Mouse (Mus musculus) heart, embryonic 12.5 days (tissue): ENCODE measurements around the gene Mogat1. TPM values are rescaled to one million over a fixed set of nuclear protein-coding genes. Genes with fewer than 3 reads are reported as not detected.
"Not testable (repeated sequence)": the region's sequence is repeated elsewhere in the genome, so short reads cannot be mapped to it uniquely, and the experiment has no call there.

Experiments
- ATAC-seq: fragments of 200-750 bp; cut with Nextera tagmentation; 2 replicates; pipeline ENCODE4 v1.8.0; 2017; ENCODE audit warnings: moderate TSS enrichment, moderate library complexity; ENCODE audit not compliant: insufficient number of reproducible peaks, low FRiP score
- H3K27ac ChIP-seq: fragments of 300-500 bp; sonication (generic); 2 replicates; pipeline ENCODE4 v1.5.1; 2016; ENCODE audit warnings: mild to moderate bottlenecking, moderate library complexity; ENCODE audit not compliant: poor library complexity, severe bottlenecking
- H3K27me3 ChIP-seq: fragments of 300-500 bp; sonication (generic); replicated peaks from 2 replicates; pipeline ENCODE4 v1.6.1; 2016; ENCODE audit warnings: mild to moderate bottlenecking, moderate library complexity
- H3K36me3 ChIP-seq: fragments of 300-500 bp; sonication (generic); 2 replicates; pipeline ENCODE4 v1.6.1; 2016; ENCODE audit warnings: mild to moderate bottlenecking, moderate library complexity
- H3K4me1 ChIP-seq: fragments of 300-500 bp; sonication (generic); replicated peaks from 2 replicates; pipeline ENCODE4 v1.6.1; 2016; ENCODE audit warnings: mild to moderate bottlenecking
- H3K4me2 ChIP-seq: fragments of 300-500 bp; sonication (generic); 2 replicates; pipeline ENCODE4 v1.6.1; 2016; ENCODE audit warnings: mild to moderate bottlenecking, moderate library complexity
- H3K4me3 ChIP-seq: fragments of 300-500 bp; sonication (generic); 2 replicates; pipeline ENCODE4 v1.5.1; 2016; ENCODE audit warnings: mild to moderate bottlenecking
- H3K9ac ChIP-seq: fragments of 300-500 bp; sonication (generic); 2 replicates; pipeline ENCODE4 v1.6.1; 2016; ENCODE audit warnings: mild to moderate bottlenecking, moderate library complexity
- H3K9me3 ChIP-seq: fragments of 300-500 bp; sonication (generic); replicated peaks from 2 replicates; pipeline ENCODE4 v1.6.1; 2016; ENCODE audit warnings: mild to moderate bottlenecking, moderate library complexity
- WGBS: fragments of 180-500 bp; shearing (Covaris S2); methylation state at CpG from one replicate; pipeline ENCODE4 v1.1.7; 2016; 5-methylcytosine and 5-hydroxymethylcytosine counted together
- polyA plus RNA-seq: library from polyadenylated mRNA; unstranded; fragments of >200 nt; fragmentation: Nextera tagmentation; extraction: Ambion mirVana; gene quantifications from 2 replicates; pipeline ENCODE4 v1.2.1, GENCODE M21; 2016

Gene Mogat1
- polyA plus RNA-seq, 1 experiment from 2014 or later: not detected

DNA sequence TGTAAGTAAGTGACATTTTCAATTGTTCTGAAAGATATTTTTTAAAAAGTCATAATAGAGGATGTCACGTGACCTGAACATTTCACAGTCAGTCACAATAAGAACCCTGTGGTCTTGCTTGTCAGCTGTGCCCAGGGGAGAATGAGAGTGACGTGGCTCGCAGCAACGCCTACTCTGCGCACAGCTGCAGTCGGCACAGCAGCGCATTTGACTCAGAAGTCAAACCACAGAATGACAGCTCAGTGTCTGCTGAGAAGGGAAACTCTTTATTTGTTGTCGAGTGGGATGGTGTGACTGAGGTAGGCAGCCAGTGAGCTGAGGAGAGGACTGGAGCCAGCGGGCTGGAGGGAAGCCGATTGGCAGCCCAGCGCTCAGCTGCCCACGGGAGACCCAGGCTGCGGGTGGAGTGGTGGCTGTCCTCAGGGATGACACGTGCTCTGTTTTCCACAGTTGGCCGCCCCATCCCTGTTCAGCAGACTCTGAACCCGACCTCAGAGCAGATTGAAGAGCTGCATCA lies 26.8 kb downstream of the Mogat1 start:
- no peak overlapping the region for H3K27ac ChIP-seq
- H3K4me1 ChIP-seq: peaks cover 12% of the 10 kb centered on the region
- peak overlapping the region; percentile 73 for H3K4me2 ChIP-seq
- no peaks in the 10 kb centered on the region for H3K27me3 ChIP-seq
- peak overlapping the region; percentile 39 for H3K4me3 ChIP-seq
- no peaks in the 10 kb centered on the region for H3K36me3 ChIP-seq
- H3K9ac ChIP-seq: peak overlapping the region; percentile 47
- no peaks in the 10 kb centered on the region for H3K9me3 ChIP-seq
- WGBS: 34% methylated on average over 16 of the region's 16 CpGs
- peak; percentile 59 for ATAC-seq

- Histone ChIP-seq H3K4me2 (no peak overlapping the region), H3K9me3 (no peaks in the 10 kb centered on the region), H3K4me1 (peaks cover 12% of the 10 kb centered on the region), H3K27me3 (no peaks in the 10 kb centered on the region), H3K9ac (no peak overlapping the region), H3K27ac (no peak overlapping the region), H3K36me3 (no peaks in the 10 kb centered on the region), H3K4me3 (no peak overlapping the region)
- 78% methylated on average over 5 of the region's 5 CpGs for WGBS
- no peak for ATAC-seq
These were observed 27.6 kb downstream of the Mogat1 start for GRCm38 (mm10) chr1:78538396-78538795.

DNA sequence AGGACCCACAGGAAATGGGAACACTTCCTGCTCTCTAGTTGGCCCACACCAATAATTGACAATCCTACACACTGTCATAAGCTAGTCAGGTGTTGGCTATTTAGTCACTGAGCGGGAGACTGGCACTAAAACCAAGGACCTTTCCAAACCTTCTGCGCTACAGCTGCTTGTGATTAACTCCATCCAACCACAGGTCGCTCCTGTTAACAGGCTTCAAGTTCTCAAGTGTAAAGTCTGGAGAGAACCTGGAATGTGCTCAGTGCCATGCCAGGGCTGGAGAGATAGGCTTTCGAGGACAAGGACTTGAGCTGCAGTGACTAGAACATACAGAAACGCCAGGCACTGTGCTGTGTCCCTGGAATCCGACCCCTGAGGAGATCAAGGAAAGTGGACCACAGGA lies 28.4 kb downstream of the Mogat1 start:
- peaks cover 12% of the 10 kb centered on the region for H3K4me1 ChIP-seq
- no peak overlapping the region for H3K27ac ChIP-seq
- ATAC-seq: no peak
- peaks cover 3% of the 10 kb centered on the region; the same call in 1 of the 2 replicates for H3K9me3 ChIP-seq
- no peak overlapping the region for H3K4me2 ChIP-seq
- no peaks in the 10 kb centered on the region for H3K27me3 ChIP-seq
- no peaks in the 10 kb centered on the region for H3K36me3 ChIP-seq
- no peak overlapping the region for H3K4me3 ChIP-seq
- H3K9ac ChIP-seq: no peak overlapping the region
- 49% methylated on average over 6 of the region's 6 CpGs for WGBS

- H3K4me1 ChIP-seq, H3K4me3 ChIP-seq, H3K36me3 ChIP-seq, H3K4me2 ChIP-seq, H3K27me3 ChIP-seq, ATAC-seq, H3K9me3 ChIP-seq, H3K27ac ChIP-seq, H3K9ac ChIP-seq: not testable (repeated sequence)
- 74% methylated on average over 1 of the region's 1 CpGs for whole genome bisulfite sequencing
These were observed 32.8 kb downstream of the Mogat1 start for GRCm38 (mm10) chr1:78543631-78544030.

DNA sequence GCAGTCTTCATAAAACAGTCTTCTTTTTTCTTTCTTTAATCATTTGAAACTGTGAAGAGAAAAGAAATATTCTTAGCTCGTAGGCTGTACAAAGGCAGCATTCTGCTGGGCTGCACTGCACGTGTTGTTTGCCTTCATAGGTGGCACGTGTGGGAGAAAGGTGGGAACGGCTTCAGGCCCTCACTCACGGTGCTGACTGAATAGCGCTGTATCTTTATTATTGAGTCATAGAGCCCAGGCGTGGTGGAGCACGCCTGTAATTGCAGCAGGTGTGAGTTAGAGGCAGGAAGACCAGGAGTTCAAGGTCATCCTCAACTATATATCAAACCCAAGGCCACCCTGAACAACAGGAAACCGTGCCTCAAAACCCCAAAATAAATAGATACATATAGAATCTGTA lies 35.5 kb downstream of the Mogat1 start:
- no peak overlapping the region for H3K9ac ChIP-seq
- H3K27me3 ChIP-seq: no peaks in the 10 kb centered on the region
- no peak overlapping the region for H3K27ac ChIP-seq
- H3K4me2 ChIP-seq: no peak overlapping the region
- peaks cover 5% of the 10 kb centered on the region; the same call in 1 of the 2 replicates for H3K4me1 ChIP-seq
- H3K4me3 ChIP-seq: no peak overlapping the region
- H3K36me3 ChIP-seq: no peaks in the 10 kb centered on the region
- ATAC-seq: no peak
- 78% methylated on average over 9 of the region's 9 CpGs for WGBS
- H3K9me3 ChIP-seq: peaks cover 3% of the 10 kb centered on the region; the same call in 1 of the 2 replicates

- Histone ChIP-seq H3K27ac (no peak overlapping the region), H3K4me1 (peaks cover 5% of the 10 kb centered on the region; the same call in 1 of the 2 replicates), H3K36me3 (no peaks in the 10 kb centered on the region), H3K4me3 (no peak overlapping the region), H3K9me3 (peaks cover 2% of the 10 kb centered on the region; the same call in 1 of the 2 replicates), H3K27me3 (no peaks in the 10 kb centered on the region), H3K4me2 (no peak overlapping the region), H3K9ac (no peak overlapping the region)
- WGBS: 33% methylated on average over 6 of the region's 6 CpGs
- ATAC-seq: no peak
These were observed 38.2 kb downstream of the Mogat1 start for GRCm38 (mm10) chr1:78548961-78549360.

GRCm38 (mm10) chr1:78554012-78554666 lies 43.3 kb downstream of the Mogat1 start:
- no peak overlapping the region for H3K4me2 ChIP-seq
- WGBS: 53% methylated on average over 8 of the region's 8 CpGs
- ATAC-seq: no peak
- H3K27ac ChIP-seq: no peak overlapping the region
- H3K36me3 ChIP-seq: no peaks in the 10 kb centered on the region
- H3K9ac ChIP-seq: no peak overlapping the region
- 0 out of 2 replicates have a peak, but pooled peaks cover 6% of the 10 kb centered on the region for H3K9me3 ChIP-seq
- H3K4me1 ChIP-seq: peaks cover 2% of the 10 kb centered on the region; the same call in 1 of the 2 replicates
- H3K27me3 ChIP-seq: no peaks in the 10 kb centered on the region
- no peak overlapping the region for H3K4me3 ChIP-seq

GRCm38 (mm10) chr1:78566963-78567362 lies 56.2 kb downstream of the Mogat1 start:
- Histone ChIP-seq H3K9me3 (peaks cover 8% of the 10 kb centered on the region), H3K9ac (no peak overlapping the region), H3K4me1 (peaks cover 29% of the 10 kb centered on the region), H3K4me3 (no peak overlapping the region), H3K4me2 (no peak overlapping the region), H3K27ac (0 out of 2 replicates have a peak overlapping the region, but pooled peaks have one; percentile 21), H3K36me3 (no peaks in the 10 kb centered on the region), H3K27me3 (no peaks in the 10 kb centered on the region)
- ATAC-seq: no peak
- WGBS: 48% methylated on average over 2 of the region's 2 CpGs

DNA sequence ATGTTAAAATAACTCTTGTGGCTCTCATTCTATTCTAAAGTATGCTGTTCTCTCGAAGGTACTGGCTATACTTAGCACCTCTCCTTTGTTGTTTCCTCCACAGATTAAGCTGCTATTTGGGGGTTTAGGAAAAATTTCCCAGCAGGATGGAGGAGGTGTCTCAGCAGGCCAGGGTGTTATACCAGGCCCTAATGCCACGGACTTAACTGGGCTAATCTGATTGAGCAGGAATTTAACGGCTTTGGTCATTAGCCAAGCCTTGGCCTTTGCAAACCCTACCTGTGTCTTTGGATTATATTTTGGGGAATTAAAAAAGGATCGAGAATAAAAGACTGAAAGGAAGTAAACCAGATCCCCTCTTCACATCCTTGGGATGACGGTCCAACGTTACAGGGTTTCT lies 56.6 kb downstream of the Mogat1 start:
- 17% methylated on average over 6 of the region's 6 CpGs for WGBS
- H3K27ac ChIP-seq: peak overlapping the region; percentile 81
- no peak overlapping the region for H3K9ac ChIP-seq
- no peaks in the 10 kb centered on the region for H3K27me3 ChIP-seq
- H3K9me3 ChIP-seq: peaks cover 8% of the 10 kb centered on the region
- H3K4me3 ChIP-seq: no peak overlapping the region
- peaks cover 29% of the 10 kb centered on the region for H3K4me1 ChIP-seq
- H3K4me2 ChIP-seq: peak overlapping the region; percentile 12
- no peaks in the 10 kb centered on the region for H3K36me3 ChIP-seq
- ATAC-seq: no peak

- Histone ChIP-seq H3K4me3 (no peak overlapping the region), H3K9me3 (peaks cover 8% of the 10 kb centered on the region), H3K4me2 (peak overlapping the region; percentile 12), H3K36me3 (no peaks in the 10 kb centered on the region), H3K27ac (peak overlapping the region; percentile 81), H3K4me1 (peaks cover 26% of the 10 kb centered on the region), H3K9ac (no peak overlapping the region), H3K27me3 (no peaks in the 10 kb centered on the region)
- ATAC-seq: peak; percentile 41; the same call in 1 of the 2 replicates
- WGBS: 18% methylated on average over 8 of the region's 8 CpGs
These were observed 57.2 kb downstream of the Mogat1 start for GRCm38 (mm10) chr1:78567834-78568507.

DNA sequence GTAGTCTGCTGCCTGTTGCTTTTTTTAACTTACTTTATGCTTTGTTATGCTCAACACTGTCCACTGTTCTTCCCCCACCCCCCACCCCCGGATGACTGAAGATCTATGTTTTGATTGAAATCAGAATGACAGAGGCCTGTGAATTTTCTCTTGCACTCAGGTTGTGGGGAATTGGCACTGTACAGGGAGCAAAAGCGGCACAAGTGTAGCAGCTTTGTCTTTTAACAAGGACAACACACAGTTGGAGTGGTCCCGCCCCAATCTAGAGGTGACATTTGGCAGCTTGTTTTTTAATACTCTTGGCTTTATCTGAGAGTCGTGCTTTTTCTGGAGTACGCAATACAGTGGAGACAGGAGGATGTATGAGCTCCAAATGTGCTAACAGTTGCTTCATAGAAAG lies 58.8 kb downstream of the Mogat1 start:
- Histone ChIP-seq H3K4me3 (no peak overlapping the region), H3K4me2 (no peak overlapping the region), H3K36me3 (no peaks in the 10 kb centered on the region), H3K9me3 (peaks cover 6% of the 10 kb centered on the region), H3K27ac (peak overlapping the region; percentile 34), H3K9ac (no peak overlapping the region), H3K27me3 (no peaks in the 10 kb centered on the region), H3K4me1 (peaks cover 23% of the 10 kb centered on the region)
- no peak for ATAC-seq
- 39% methylated on average over 5 of the region's 5 CpGs for WGBS
